Mouse (Mus musculus): Measurements from ENCODE around the gene Lbp. TPM values are rescaled to one million over a fixed set of nuclear protein-coding genes. Genes with fewer than 3 reads are reported as not detected.

Lbp gene
- polyA plus RNA-seq, 1 experiment: 2.7 TPM

GRCm38 (mm10) chr2:158283136-158283535 is 23.2 kb upstream of the Lbp start:
- no peak overlapping the region for H3K4me3 ChIP-seq (ENCODE audit: low read depth, low read length)
- H3K27me3 ChIP-seq (ENCODE audit: control insufficient read depth, insufficient read depth, low read length): no peaks in the 10 kb centered on the region
- H3K36me3 ChIP-seq (ENCODE audit: control insufficient read depth, insufficient read depth, low read length): no peaks in the 10 kb centered on the region
- no peaks in the 10 kb centered on the region for H3K4me1 ChIP-seq (ENCODE audit: control insufficient read depth, insufficient read depth, insufficient read length, low read length)
- no peak overlapping the region for H3K27ac ChIP-seq (ENCODE audit: insufficient read depth, low read depth, low read length)
- WGBS: 68% methylated on average over 7 of the region's 7 CpGs
- no peak for TF ChIP-seq CTCF (IDR thresholded peaks at IDR 0.05; ENCODE audit: extremely low read depth, insufficient read length, insufficient replicate concordance, low read depth, low read length)
- TF ChIP-seq POLR2A (IDR thresholded peaks at IDR 0.05; ENCODE audit: low read depth, low read length): no peak

DNA sequence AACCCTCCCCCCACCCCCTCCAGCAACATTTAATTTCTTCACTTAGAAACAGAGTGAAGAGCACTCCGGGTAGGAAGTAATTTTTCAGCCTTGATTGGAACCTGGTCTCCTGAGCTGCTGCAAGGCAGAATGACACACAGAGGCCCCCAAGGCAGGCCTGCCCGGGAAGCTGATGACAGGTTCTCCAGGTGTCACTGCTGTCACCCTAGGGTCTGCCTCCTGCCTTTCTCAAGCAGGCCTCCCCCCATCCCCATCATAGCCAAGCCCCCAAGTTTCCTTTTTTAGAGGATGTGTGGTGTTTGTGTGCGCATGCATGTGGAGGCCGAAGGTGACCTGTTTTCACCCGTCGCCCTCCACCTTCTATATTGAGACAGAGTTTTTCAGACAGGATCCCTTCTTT is 22.5 kb upstream of the Lbp start:
- WGBS: 80% methylated on average over 6 of the region's 6 CpGs
- H3K36me3 ChIP-seq (ENCODE audit: control insufficient read depth, insufficient read depth, low read length): no peaks in the 10 kb centered on the region
- TF ChIP-seq POLR2A (IDR thresholded peaks at IDR 0.05; ENCODE audit: low read depth, low read length) (no peak), CTCF (IDR thresholded peaks at IDR 0.05; ENCODE audit: extremely low read depth, insufficient read length, insufficient replicate concordance, low read depth, low read length) (no peak)
- H3K27ac ChIP-seq (ENCODE audit: insufficient read depth, low read depth, low read length): no peak overlapping the region
- H3K4me1 ChIP-seq (ENCODE audit: control insufficient read depth, insufficient read depth, insufficient read length, low read length): no peaks in the 10 kb centered on the region
- no peaks in the 10 kb centered on the region for H3K27me3 ChIP-seq (ENCODE audit: control insufficient read depth, insufficient read depth, low read length)
- no peak overlapping the region for H3K4me3 ChIP-seq (ENCODE audit: low read depth, low read length)

- no peaks in the 10 kb centered on the region for H3K27me3 ChIP-seq (ENCODE audit: control insufficient read depth, insufficient read depth, low read length)
- H3K4me1 ChIP-seq (ENCODE audit: control insufficient read depth, insufficient read depth, insufficient read length, low read length): no peaks in the 10 kb centered on the region
- peak; percentile 83; the same call in 1 of the 2 replicates for TF ChIP-seq CTCF (IDR thresholded peaks at IDR 0.05; ENCODE audit: extremely low read depth, insufficient read length, insufficient replicate concordance, low read depth, low read length)
- TF ChIP-seq POLR2A (IDR thresholded peaks at IDR 0.05; ENCODE audit: low read depth, low read length): no peak
- WGBS: 24% methylated on average over 11 of the region's 11 CpGs
- no peak overlapping the region for H3K4me3 ChIP-seq (ENCODE audit: low read depth, low read length)
- H3K27ac ChIP-seq (ENCODE audit: insufficient read depth, low read depth, low read length): no peak overlapping the region
- no peaks in the 10 kb centered on the region for H3K36me3 ChIP-seq (ENCODE audit: control insufficient read depth, insufficient read depth, low read length)
Measured at GRCm38 (mm10) chr2:158284571-158284970, 21.7 kb upstream of the Lbp start.

GRCm38 (mm10) chr2:158285655-158286054 is 20.6 kb upstream of the Lbp start:
- H3K27ac ChIP-seq (ENCODE audit: insufficient read depth, low read depth, low read length): no peak overlapping the region
- H3K4me1 ChIP-seq (ENCODE audit: control insufficient read depth, insufficient read depth, insufficient read length, low read length): no peaks in the 10 kb centered on the region
- no peaks in the 10 kb centered on the region for H3K36me3 ChIP-seq (ENCODE audit: control insufficient read depth, insufficient read depth, low read length)
- no peaks in the 10 kb centered on the region for H3K27me3 ChIP-seq (ENCODE audit: control insufficient read depth, insufficient read depth, low read length)
- WGBS: 43% methylated on average over 6 of the region's 6 CpGs
- TF ChIP-seq POLR2A (IDR thresholded peaks at IDR 0.05; ENCODE audit: low read depth, low read length): no peak
- no peak for TF ChIP-seq CTCF (IDR thresholded peaks at IDR 0.05; ENCODE audit: extremely low read depth, insufficient read length, insufficient replicate concordance, low read depth, low read length)
- H3K4me3 ChIP-seq (ENCODE audit: low read depth, low read length): no peak overlapping the region

DNA sequence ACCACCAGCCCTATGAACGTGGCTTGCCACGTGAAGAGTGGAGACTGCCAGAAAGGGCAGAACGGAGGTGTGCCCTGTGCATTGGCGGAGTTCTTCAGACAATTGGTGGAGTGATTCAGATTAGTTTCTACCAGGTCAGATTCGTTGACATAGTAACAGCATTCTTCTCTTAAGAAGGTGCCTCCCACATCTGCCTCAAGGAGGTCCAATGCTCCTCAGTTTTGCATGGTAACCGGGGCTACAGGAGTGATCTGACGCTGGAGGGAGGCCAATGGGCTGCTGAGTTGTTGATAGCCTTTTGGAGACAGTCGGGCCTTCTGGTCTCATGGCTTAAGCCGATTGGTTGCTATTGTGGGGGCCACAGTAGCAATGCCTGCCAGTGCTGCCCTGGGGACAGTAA is 10.6 kb upstream of the Lbp start:
- H3K4me3 ChIP-seq (ENCODE audit: low read depth, low read length): no peak overlapping the region
- no peaks in the 10 kb centered on the region for H3K27me3 ChIP-seq (ENCODE audit: control insufficient read depth, insufficient read depth, low read length)
- H3K27ac ChIP-seq (ENCODE audit: insufficient read depth, low read depth, low read length): no peak overlapping the region
- no peaks in the 10 kb centered on the region for H3K36me3 ChIP-seq (ENCODE audit: control insufficient read depth, insufficient read depth, low read length)
- TF ChIP-seq CTCF (IDR thresholded peaks at IDR 0.05; ENCODE audit: extremely low read depth, insufficient read length, insufficient replicate concordance, low read depth, low read length): no peak
- no peak for TF ChIP-seq POLR2A (IDR thresholded peaks at IDR 0.05; ENCODE audit: low read depth, low read length)
- H3K4me1 ChIP-seq (ENCODE audit: control insufficient read depth, insufficient read depth, insufficient read length, low read length): no peaks in the 10 kb centered on the region
- 45% methylated on average over 9 of the region's 9 CpGs for WGBS

GRCm38 (mm10) chr2:158299203-158299602 is 7.1 kb upstream of the Lbp start:
- 85% methylated on average over 3 of the region's 3 CpGs for WGBS

DNA sequence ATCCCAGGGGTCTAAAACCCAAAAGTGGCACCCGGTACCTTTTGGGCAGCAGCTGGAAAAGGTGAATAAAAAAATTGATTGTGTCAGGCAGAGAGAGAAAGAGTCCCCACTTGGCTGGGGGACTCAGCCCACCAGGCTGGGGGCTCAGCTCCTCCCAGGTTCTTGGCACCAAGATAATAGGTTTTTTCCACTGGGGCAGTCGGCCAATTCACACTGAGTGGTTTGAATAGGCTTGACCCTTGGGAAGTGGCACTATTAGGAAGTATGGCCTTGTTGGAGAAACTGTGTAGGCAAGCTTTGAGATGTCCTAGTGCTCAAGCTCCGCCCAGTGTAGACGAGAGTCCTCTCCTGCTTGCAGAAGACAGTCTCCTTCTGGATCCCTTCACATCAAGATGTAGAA is 6.6 kb upstream of the Lbp start:
- 78% methylated on average over 4 of the region's 4 CpGs for WGBS
- no peak overlapping the region for H3K27ac ChIP-seq (ENCODE audit: insufficient read depth, low read depth, low read length)
- TF ChIP-seq CTCF (IDR thresholded peaks at IDR 0.05; ENCODE audit: extremely low read depth, insufficient read length, insufficient replicate concordance, low read depth, low read length): no peak
- TF ChIP-seq POLR2A (IDR thresholded peaks at IDR 0.05; ENCODE audit: low read depth, low read length): no peak
- peaks cover 5% of the 10 kb centered on the region; the same call in 1 of the 2 replicates for H3K4me1 ChIP-seq (ENCODE audit: control insufficient read depth, insufficient read depth, insufficient read length, low read length)
- no peaks in the 10 kb centered on the region for H3K27me3 ChIP-seq (ENCODE audit: control insufficient read depth, insufficient read depth, low read length)
- H3K36me3 ChIP-seq (ENCODE audit: control insufficient read depth, insufficient read depth, low read length): no peaks in the 10 kb centered on the region
- H3K4me3 ChIP-seq (ENCODE audit: low read depth, low read length): no peak overlapping the region

More at GRCm38 (mm10) chr2:158299203-158299602, 7.1 kb upstream of the Lbp start:
- no peak overlapping the region for H3K27ac ChIP-seq (ENCODE audit: insufficient read depth, low read depth, low read length)
- H3K4me1 ChIP-seq (ENCODE audit: control insufficient read depth, insufficient read depth, insufficient read length, low read length): peaks cover 5% of the 10 kb centered on the region; the same call in 1 of the 2 replicates
- no peaks in the 10 kb centered on the region for H3K36me3 ChIP-seq (ENCODE audit: control insufficient read depth, insufficient read depth, low read length)
- no peaks in the 10 kb centered on the region for H3K27me3 ChIP-seq (ENCODE audit: control insufficient read depth, insufficient read depth, low read length)
- TF ChIP-seq CTCF (IDR thresholded peaks at IDR 0.05; ENCODE audit: extremely low read depth, insufficient read length, insufficient replicate concordance, low read depth, low read length): no peak
- TF ChIP-seq POLR2A (IDR thresholded peaks at IDR 0.05; ENCODE audit: low read depth, low read length): no peak
- H3K4me3 ChIP-seq (ENCODE audit: low read depth, low read length): no peak overlapping the region
